Mouse (Mus musculus) hindbrain, postnatal 0 days (tissue): ENCODE data around the gene Nmrk1. TPM values are rescaled to one million over a fixed set of nuclear protein-coding genes. Genes with fewer than 3 reads are reported as not detected.

ENCODE experiments used
- ATAC-seq: fragments of 200-750 bp; cut with Nextera tagmentation; 2 replicates; pipeline ENCODE4 v1.8.0; 2017; ENCODE audit warnings: mild to moderate bottlenecking, moderate TSS enrichment, moderate library complexity
- DNase-seq: peaks from one replicate; pipeline ENCODE4 v3.0.0-alpha.2; 2015; ENCODE audit warnings: low spot score
- H3K27ac ChIP-seq: fragments of 300-500 bp; sonication (generic); 2 replicates; pipeline ENCODE4 v1.5.1; 2014; ENCODE audit warnings: mild to moderate bottlenecking
- H3K27me3 ChIP-seq: fragments of 300-500 bp; sonication (generic); 2 replicates; pipeline ENCODE4 v1.6.1; 2014; ENCODE audit warnings: low read length, mixed read lengths; ENCODE audit not compliant: insufficient read depth
- H3K36me3 ChIP-seq: fragments of 300-500 bp; sonication (generic); 2 replicates; pipeline ENCODE4 v1.6.1; 2014; ENCODE audit warnings: low read length, mixed read lengths; ENCODE audit not compliant: insufficient read depth
- H3K4me1 ChIP-seq: fragments of 300-500 bp; sonication (generic); 2 replicates; pipeline ENCODE4 v1.6.1; 2014; ENCODE audit warnings: antibody characterized with exemption, low read length, mixed read lengths; ENCODE audit not compliant: insufficient read depth
- H3K4me2 ChIP-seq: fragments of 300-500 bp; sonication (generic); 2 replicates; pipeline ENCODE4 v1.6.1; 2014; ENCODE audit warnings: low read depth, mild to moderate bottlenecking, low read length, moderate library complexity, mixed read lengths
- H3K4me3 ChIP-seq: fragments of 300-500 bp; sonication (generic); 2 replicates; pipeline ENCODE4 v1.5.1; 2014; ENCODE audit warnings: low read length
- H3K9ac ChIP-seq: fragments of 300-500 bp; sonication (generic); replicated peaks from 2 replicates; pipeline ENCODE4 v1.6.1; 2014; ENCODE audit warnings: mild to moderate bottlenecking, low read length, moderate library complexity, mixed read lengths
- H3K9me3 ChIP-seq: fragments of 300-500 bp; sonication (generic); 2 replicates; pipeline ENCODE4 v1.6.1; 2016; ENCODE audit warnings: low read length, mixed read lengths
- CTCF ChIP-seq: IDR thresholded peaks from 2 replicates; pipeline ENCODE4 v1.5.1; 2016; ENCODE audit warnings: antibody characterized with exemption, control low read depth, low read depth
- WGBS: fragments of 180-500 bp; shearing (Covaris S2); extraction: QIAGEN DNeasy Blood & Tissue Kit; methylation state at CpG from one replicate; pipeline ENCODE4 v1.1.7; 2014; 5-methylcytosine and 5-hydroxymethylcytosine counted together
- polyA plus RNA-seq: library from polyadenylated mRNA; unstranded; fragments of >200 nt; fragmentation: Nextera tagmentation; extraction: Ambion mirVana; gene quantifications from 2 replicates; pipeline ENCODE4 v1.2.1, GENCODE M21; 2015
- total RNA-seq: library from RNA; depleted of rRNA; stranded (reverse); fragments of >200 nt; gene quantifications from 2 replicates; pipeline ENCODE4 v1.2.3, GENCODE M21; 2014

Gene Nmrk1
- total and polyA plus RNA-seq, 2 experiments from 2014 or later, result 9.2 to 10.6 TPM

- WGBS, result 85% methylated on average over 3 of the region's 3 CpGs
- DNase-seq (no peak), ATAC-seq (no peak)
- no peak for TF ChIP-seq CTCF
- no peaks in the 10 kb centered on the region for H3K4me1 ChIP-seq
- no peak overlapping the region for H3K27ac ChIP-seq
- H3K27me3 ChIP-seq, result no peaks in the 10 kb centered on the region
- no peak overlapping the region for H3K9ac ChIP-seq
- no peaks in the 10 kb centered on the region for H3K36me3 ChIP-seq
- no peaks in the 10 kb centered on the region for H3K9me3 ChIP-seq
- no peak overlapping the region for H3K4me2 ChIP-seq
- H3K4me3 ChIP-seq, result no peak overlapping the region
Measured at GRCm38 (mm10) chr19:18598265-18598926, 33.4 kb upstream of the Nmrk1 start.

GRCm38 (mm10) chr19:18599051-18599450, 32.7 kb upstream of the Nmrk1 start:
- Histone ChIP-seq H3K27ac (no peak overlapping the region), H3K9ac (no peak overlapping the region), H3K36me3 (no peaks in the 10 kb centered on the region), H3K4me3 (no peak overlapping the region), H3K9me3 (no peaks in the 10 kb centered on the region), H3K27me3 (no peaks in the 10 kb centered on the region), H3K4me2 (no peak overlapping the region), H3K4me1 (no peaks in the 10 kb centered on the region)
- DNase-seq, result no peak
- WGBS, result 81% methylated on average over 8 of the region's 8 CpGs
- no peak for TF ChIP-seq CTCF
- no peak for ATAC-seq

DNA sequence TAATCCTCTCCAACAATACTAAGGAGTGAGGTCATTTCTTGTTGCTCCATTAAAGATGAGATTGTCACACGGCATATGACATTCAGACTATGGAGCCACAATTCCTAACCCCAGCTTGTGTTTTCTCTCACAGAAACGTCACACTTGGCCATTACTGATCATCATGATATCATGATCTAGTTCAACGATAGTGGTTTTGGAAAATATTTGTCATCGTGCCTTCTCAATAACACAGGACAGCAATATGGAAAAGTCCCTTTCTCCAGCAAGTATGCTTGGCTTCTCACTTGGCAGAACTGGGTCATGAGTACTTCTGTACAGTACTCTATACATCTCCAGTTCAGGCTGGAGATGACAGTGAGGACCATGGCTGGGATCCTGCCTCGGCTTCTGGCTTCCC, 32.1 kb upstream of the Nmrk1 start:
- DNase-seq (no peak), ATAC-seq (no peak)
- Histone ChIP-seq H3K4me3 (no peak overlapping the region), H3K4me2 (no peak overlapping the region), H3K36me3 (no peaks in the 10 kb centered on the region), H3K27me3 (no peaks in the 10 kb centered on the region), H3K4me1 (no peaks in the 10 kb centered on the region), H3K9ac (no peak overlapping the region), H3K9me3 (no peaks in the 10 kb centered on the region), H3K27ac (no peak overlapping the region)
- 96% methylated on average over 5 of the region's 5 CpGs for WGBS
- TF ChIP-seq CTCF, result no peak

- Histone ChIP-seq H3K36me3 (no peaks in the 10 kb centered on the region), H3K9me3 (no peaks in the 10 kb centered on the region), H3K27ac (no peak overlapping the region), H3K27me3 (no peaks in the 10 kb centered on the region), H3K9ac (no peak overlapping the region), H3K4me3 (no peak overlapping the region), H3K4me2 (no peak overlapping the region), H3K4me1 (no peaks in the 10 kb centered on the region)
- no peak for TF ChIP-seq CTCF
- 93% methylated on average over 9 of the region's 9 CpGs for WGBS
- ATAC-seq, result no peak
- DNase-seq, result no peak
Measured at GRCm38 (mm10) chr19:18600611-18601010, 31.1 kb upstream of the Nmrk1 start.

GRCm38 (mm10) chr19:18603011-18603410, 28.7 kb upstream of the Nmrk1 start:
- ATAC-seq, result no peak
- Histone ChIP-seq H3K9ac (no peak overlapping the region), H3K27me3 (no peaks in the 10 kb centered on the region), H3K27ac (no peak overlapping the region), H3K4me2 (no peak overlapping the region), H3K4me1 (no peaks in the 10 kb centered on the region), H3K4me3 (no peak overlapping the region), H3K9me3 (no peaks in the 10 kb centered on the region), H3K36me3 (no peaks in the 10 kb centered on the region)
- no peak for DNase-seq
- TF ChIP-seq CTCF, result no peak
- WGBS, result 75% methylated on average over 6 of the region's 6 CpGs

DNA sequence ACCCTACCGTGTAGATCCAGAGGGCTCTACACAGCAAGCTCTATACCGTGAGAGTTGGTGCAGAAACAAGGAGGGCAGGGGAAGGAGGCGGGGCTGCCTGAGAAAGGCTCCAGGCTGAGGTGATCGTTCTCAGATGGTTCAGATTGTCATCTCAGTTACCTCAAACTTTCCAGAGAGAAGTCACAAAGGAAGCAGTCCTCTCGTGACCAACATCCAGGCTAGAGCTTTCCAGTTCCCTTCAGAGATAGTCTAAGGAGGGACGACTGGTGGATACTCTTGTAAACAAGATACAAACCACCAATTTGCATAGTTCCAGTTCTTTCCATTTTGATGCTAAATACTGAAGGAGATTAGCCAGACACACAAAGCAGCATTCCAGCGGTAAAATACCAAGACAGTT, 23.8 kb upstream of the Nmrk1 start:
- no peak overlapping the region for H3K9ac ChIP-seq
- no peaks in the 10 kb centered on the region for H3K4me1 ChIP-seq
- no peak overlapping the region for H3K4me3 ChIP-seq
- H3K4me2 ChIP-seq, result no peak overlapping the region
- H3K27ac ChIP-seq, result no peak overlapping the region
- 59% methylated on average over 7 of the region's 7 CpGs for WGBS
- no peaks in the 10 kb centered on the region for H3K9me3 ChIP-seq
- no peak for DNase-seq
- no peaks in the 10 kb centered on the region for H3K27me3 ChIP-seq
- TF ChIP-seq CTCF, result no peak
- no peaks in the 10 kb centered on the region for H3K36me3 ChIP-seq
- ATAC-seq, result no peak

DNA sequence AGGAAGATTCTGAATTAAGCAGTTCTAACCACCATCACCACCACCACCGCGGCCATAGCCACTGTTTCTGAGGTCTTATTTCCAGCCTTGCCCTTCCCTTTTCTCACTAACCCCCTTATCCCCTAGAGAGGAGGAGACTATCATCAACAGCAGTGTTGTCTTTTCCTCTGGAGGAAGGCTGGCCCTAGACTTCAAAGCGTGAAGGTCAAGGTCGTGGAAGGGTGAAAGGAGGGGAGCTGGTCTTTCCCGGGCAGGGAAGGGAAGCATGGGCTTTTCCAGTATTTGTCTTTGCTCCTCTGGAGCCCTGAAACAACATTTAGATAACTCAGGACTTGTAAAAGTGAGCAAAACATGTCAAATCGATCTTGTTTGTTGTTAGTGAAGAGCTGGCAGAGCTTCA, 22.8 kb upstream of the Nmrk1 start:
- H3K4me2 ChIP-seq, result no peak overlapping the region
- H3K9me3 ChIP-seq, result no peaks in the 10 kb centered on the region
- H3K4me1 ChIP-seq, result no peaks in the 10 kb centered on the region
- no peak for DNase-seq
- H3K36me3 ChIP-seq, result no peaks in the 10 kb centered on the region
- no peak overlapping the region for H3K9ac ChIP-seq
- TF ChIP-seq CTCF, result no peak
- H3K4me3 ChIP-seq, result no peak overlapping the region
- WGBS, result 76% methylated on average over 6 of the region's 6 CpGs
- H3K27ac ChIP-seq, result no peak overlapping the region
- ATAC-seq, result no peak
- H3K27me3 ChIP-seq, result no peaks in the 10 kb centered on the region
